Mouse (Mus musculus) C2C12 (cell line): ENCODE data around the gene Hlcs.

Source experiments
- CEBPB ChIP-seq: IDR thresholded peaks from one replicate; pipeline ENCODE4 v1.6.1; 2011; ENCODE audit warnings: low read depth, mild to moderate bottlenecking, control low read depth, moderate library complexity
- CTCF ChIP-seq: IDR thresholded peaks from one replicate; pipeline ENCODE4 v1.5.1; 2011; ENCODE audit not compliant: control insufficient read depth, insufficient read depth, insufficient read length
- FOSL1 ChIP-seq: IDR thresholded peaks from one replicate; pipeline ENCODE4 v1.8.0; 2011; ENCODE audit warnings: mild to moderate bottlenecking, low read length; ENCODE audit not compliant: poor library complexity, insufficient read depth, severe bottlenecking
- MYOD1 ChIP-seq: IDR thresholded peaks from one replicate; pipeline ENCODE4 v1.6.1; 2011; ENCODE audit warnings: low read depth; ENCODE audit not compliant: control insufficient read depth, insufficient read length

GRCm38 (mm10) chr16:94094251-94095108, 218.9 kb downstream of the Hlcs start:
- TF ChIP-seq MYOD1 (no peak), CTCF (no peak), FOSL1 (no peak), CEBPB (no peak)
